Mouse (Mus musculus) myocyte (in vitro differentiated cells): ENCODE measurements around the gene Pfkfb3. TPM values are rescaled to one million over a fixed set of nuclear protein-coding genes. Genes with fewer than 3 reads are reported as not detected.
"Not testable (repeated sequence)": the region's sequence is repeated elsewhere in the genome, so short reads cannot be mapped to it uniquely, and the experiment has no call there.

Experiments
- H3K27me3 ChIP-seq: one replicate; pipeline ENCODE4 v1.6.1; 2011; ENCODE audit not compliant: control insufficient read depth, insufficient read depth, insufficient read length
- H3K36me3 ChIP-seq: one replicate; pipeline ENCODE4 v1.6.1; 2011; ENCODE audit not compliant: control insufficient read depth, insufficient read depth
- H3K4me2 ChIP-seq: one replicate; pipeline ENCODE4 v1.6.1; 2011; ENCODE audit warnings: low read depth, control low read depth
- H3K4me3 ChIP-seq: one replicate; pipeline ENCODE4 v1.5.1; 2011; ENCODE audit warnings: mild to moderate bottlenecking, control low read depth, moderate library complexity
- H3K79me2 ChIP-seq: one replicate; pipeline ENCODE4 v1.6.1; 2011; ENCODE audit not compliant: control insufficient read depth, insufficient read depth
- H3ac ChIP-seq: one replicate; pipeline ENCODE4 v1.6.1; 2011; ENCODE audit not compliant: control insufficient read depth, insufficient read length
- CEBPB ChIP-seq: IDR thresholded peaks from 2 replicates; pipeline ENCODE4 v1.6.1; 2011; ENCODE audit warnings: mild to moderate bottlenecking, moderate library complexity; ENCODE audit not compliant: poor library complexity, insufficient read depth, severe bottlenecking
- E2F4 ChIP-seq: IDR thresholded peaks from one replicate; pipeline ENCODE4 v1.6.1; 2011; ENCODE audit warnings: mild to moderate bottlenecking, control low read depth, moderate library complexity; ENCODE audit not compliant: insufficient read depth
- MAX ChIP-seq: IDR thresholded peaks from one replicate; pipeline ENCODE4 v1.6.1; 2011; ENCODE audit warnings: low read depth, mild to moderate bottlenecking, control low read depth
- MYOD1 ChIP-seq, 3 experiments: IDR thresholded peaks; one replicate each; pipeline ENCODE4 v1.6.1; 2011; ENCODE audit warnings: control low read depth in 2 of 3, low read depth in 2 of 3, mild to moderate bottlenecking in 2 of 3, moderate library complexity in 1 of 3; ENCODE audit not compliant: insufficient read length in 2 of 3, control insufficient read depth in 1 of 3
- MYOG ChIP-seq, 3 experiments: IDR thresholded peaks; one replicate each; pipeline ENCODE4 v1.6.1; 2011; ENCODE audit warnings: control low read depth in 2 of 3, low read depth in 2 of 3, mild to moderate bottlenecking in 2 of 3; ENCODE audit not compliant: insufficient read length in 2 of 3, control insufficient read depth in 1 of 3, insufficient read depth in 1 of 3
- POLR2A ChIP-seq: IDR thresholded peaks from one replicate; pipeline ENCODE4 v1.6.1; 2011; ENCODE audit warnings: low read depth, mild to moderate bottlenecking, control low read depth, moderate library complexity; ENCODE audit not compliant: insufficient read length
- POLR2AphosphoS2 ChIP-seq: IDR thresholded peaks from one replicate; pipeline ENCODE4 v1.6.1; 2011; ENCODE audit warnings: low read depth, control low read depth; ENCODE audit not compliant: insufficient read length
- REST ChIP-seq: IDR thresholded peaks from one replicate; pipeline ENCODE4 v1.6.1; 2011; ENCODE audit warnings: mild to moderate bottlenecking, control low read depth, moderate library complexity; ENCODE audit not compliant: insufficient read depth, insufficient read length
- SRF ChIP-seq: IDR thresholded peaks from one replicate; pipeline ENCODE4 v1.6.1; 2011; ENCODE audit warnings: low read depth; ENCODE audit not compliant: control insufficient read depth, insufficient read length
- TCF12 ChIP-seq: IDR thresholded peaks from one replicate; pipeline ENCODE4 v1.6.1; 2011; ENCODE audit warnings: mild to moderate bottlenecking, control low read depth; ENCODE audit not compliant: poor library complexity, insufficient read depth, severe bottlenecking
- TCF3 ChIP-seq: IDR thresholded peaks from one replicate; pipeline ENCODE4 v1.6.1; 2011; ENCODE audit warnings: low read depth, control low read depth; ENCODE audit not compliant: insufficient read length
- USF1 ChIP-seq: IDR thresholded peaks from one replicate; pipeline ENCODE4 v1.6.1; 2011; ENCODE audit warnings: low read depth, mild to moderate bottlenecking, control low read depth, moderate library complexity
- polyA plus RNA-seq: library from polyadenylated mRNA; unstranded; fragments of >200 nt; fragmentation: generic; extraction: Trizol; gene quantifications from one replicate; pipeline ENCODE4 v1.2.1, GENCODE M21; 2012; ENCODE audit warnings: missing spikeins

Gene Pfkfb3
- polyA plus RNA-seq, 1 experiment = 2.0 TPM

GRCm38 (mm10) chr2:11545380-11545779 is 8.5 kb downstream of the Pfkfb3 start:
- Histone ChIP-seq H3ac (no peak overlapping the region), H3K4me2 (no peak overlapping the region), H3K36me3 (no peaks in the 10 kb centered on the region), H3K4me3 (no peak overlapping the region), H3K79me2 (no peaks in the 10 kb centered on the region), H3K27me3 (no peaks in the 10 kb centered on the region)
- TF ChIP-seq REST = no peak
- TF ChIP-seq SRF = no peak
- TF ChIP-seq CEBPB = no peak
- TF ChIP-seq MYOG (IDR thresholded peaks at IDR 0.05; ENCODE audit: control insufficient read depth in 1 of 3, insufficient read depth in 1 of 3, insufficient read length in 2 of 3, low read depth in 2 of 3) = no peak
- no peak for TF ChIP-seq POLR2A
- no peak for TF ChIP-seq MAX
- no peak for TF ChIP-seq POLR2AphosphoS2
- TF ChIP-seq TCF12 = no peak
- no peak for TF ChIP-seq E2F4
- TF ChIP-seq USF1 = no peak
- TF ChIP-seq MYOD1 (IDR thresholded peaks at IDR 0.05; ENCODE audit: control insufficient read depth in 1 of 3, insufficient read length in 2 of 3, low read depth in 2 of 3) = no peak
- no peak for TF ChIP-seq TCF3

- Histone ChIP-seq H3K79me2 (no peaks in the 10 kb centered on the region), H3K27me3 (no peaks in the 10 kb centered on the region), H3K4me3 (no peak overlapping the region), H3K4me2 (no peak overlapping the region), H3K36me3 (no peaks in the 10 kb centered on the region), H3ac (no peak overlapping the region)
- TF ChIP-seq MYOG (IDR thresholded peaks at IDR 0.05; ENCODE audit: control insufficient read depth in 1 of 3, insufficient read depth in 1 of 3, insufficient read length in 2 of 3, low read depth in 2 of 3) = no peak
- no peak for TF ChIP-seq POLR2A
- TF ChIP-seq REST = no peak
- TF ChIP-seq CEBPB = no peak
- TF ChIP-seq TCF3 = no peak
- no peak for TF ChIP-seq TCF12
- TF ChIP-seq E2F4 = no peak
- no peak for TF ChIP-seq POLR2AphosphoS2
Measured at GRCm38 (mm10) chr2:11544342-11544741, 9.5 kb downstream of the Pfkfb3 start.

- no peaks in the 10 kb centered on the region for H3K27me3 ChIP-seq
- no peaks in the 10 kb centered on the region for H3K79me2 ChIP-seq
- TF ChIP-seq POLR2A (no peak), CEBPB (no peak), TCF3 (no peak)
- no peak overlapping the region for H3K4me3 ChIP-seq
- no peak overlapping the region for H3K4me2 ChIP-seq
- no peaks in the 10 kb centered on the region for H3K36me3 ChIP-seq
- H3ac ChIP-seq = no peak overlapping the region
Measured at GRCm38 (mm10) chr2:11543158-11543557, 10.7 kb downstream of the Pfkfb3 start.

- no peak overlapping the region for H3ac ChIP-seq
- no peaks in the 10 kb centered on the region for H3K36me3 ChIP-seq
- no peak overlapping the region for H3K4me2 ChIP-seq
- H3K4me3 ChIP-seq = no peak overlapping the region
- H3K79me2 ChIP-seq = no peaks in the 10 kb centered on the region
- TF ChIP-seq USF1 (no peak), TCF12 (no peak), CEBPB (no peak), E2F4 (no peak), MYOD1 (IDR thresholded peaks at IDR 0.05; ENCODE audit: control insufficient read depth in 1 of 3, insufficient read length in 2 of 3, low read depth in 2 of 3) (no peak), MYOG (IDR thresholded peaks at IDR 0.05; ENCODE audit: control insufficient read depth in 1 of 3, insufficient read depth in 1 of 3, insufficient read length in 2 of 3, low read depth in 2 of 3) (no peak), POLR2AphosphoS2 (no peak), POLR2A (no peak), MAX (no peak), REST (no peak), TCF3 (no peak), SRF (no peak)
- H3K27me3 ChIP-seq = no peaks in the 10 kb centered on the region
Measured at GRCm38 (mm10) chr2:11542640-11543039, 11.2 kb downstream of the Pfkfb3 start.

- Histone ChIP-seq H3ac (no peak overlapping the region), H3K79me2 (no peaks in the 10 kb centered on the region), H3K36me3 (no peaks in the 10 kb centered on the region), H3K4me3 (no peak overlapping the region), H3K4me2 (no peak overlapping the region), H3K27me3 (no peaks in the 10 kb centered on the region)
- no peak for TF ChIP-seq MAX
- TF ChIP-seq CEBPB = no peak
- no peak for TF ChIP-seq MYOD1 (IDR thresholded peaks at IDR 0.05; ENCODE audit: control insufficient read depth in 1 of 3, insufficient read length in 2 of 3, low read depth in 2 of 3)
- no peak for TF ChIP-seq TCF12
- TF ChIP-seq POLR2AphosphoS2 = no peak
- no peak for TF ChIP-seq TCF3
- TF ChIP-seq E2F4 = no peak
- TF ChIP-seq SRF = no peak
- TF ChIP-seq REST = no peak
- TF ChIP-seq POLR2A = no peak
- TF ChIP-seq USF1 = no peak
- no peak for TF ChIP-seq MYOG (IDR thresholded peaks at IDR 0.05; ENCODE audit: control insufficient read depth in 1 of 3, insufficient read depth in 1 of 3, insufficient read length in 2 of 3, low read depth in 2 of 3)
Measured at GRCm38 (mm10) chr2:11542121-11542520, 11.8 kb downstream of the Pfkfb3 start.

- not testable (repeated sequence) for H3K4me2 ChIP-seq, H3K36me3 ChIP-seq, H3K27me3 ChIP-seq, H3ac ChIP-seq, H3K4me3 ChIP-seq, H3K79me2 ChIP-seq
Measured at GRCm38 (mm10) chr2:11541528-11541927, 12.3 kb downstream of the Pfkfb3 start.
